Comparison of ENCODE assay signal across 24 mouse cellular contexts in the genomic region with DNA sequence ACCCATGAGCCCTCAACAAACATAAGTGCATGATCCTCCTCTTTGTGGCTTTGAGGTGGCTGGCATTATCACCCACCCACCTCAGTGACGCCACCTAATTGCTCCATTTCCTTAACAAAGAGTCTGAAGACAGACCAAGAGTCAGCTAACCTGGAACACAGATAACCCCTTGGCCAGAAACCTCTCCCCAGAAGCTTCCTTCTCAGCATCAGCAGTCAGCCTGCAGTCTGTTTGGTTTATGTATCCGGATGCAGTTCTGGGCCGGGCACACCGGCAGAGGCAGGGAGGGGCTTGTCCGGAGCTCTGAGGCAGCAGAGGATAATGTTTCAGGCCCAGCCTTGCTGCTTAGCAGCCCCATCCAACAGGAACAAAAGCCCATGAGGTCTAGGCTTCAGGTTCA. TPM values are rescaled to one million over a fixed set of nuclear protein-coding genes. Genes with fewer than 3 reads are reported as not detected.
A peak's percentile ranks its signal among the peaks of the same experiment; 100 is the strongest.
DNase-seq lines count a peak whose midpoint lies in the region; ATAC-seq and TF ChIP-seq lines count a peak whose summit lies in the region.
"Had no signal": no experiment of that assay in that cellular context is flagged by ENCODE, and none has a peak within 500 bp of the region (broad histone marks: within the 10 kb centered on the region; RNA-seq: fewer than 3 reads in every experiment).

No protein-coding gene starts in this region.

- no peak overlapping the region for H3K4me2 ChIP-seq in liver, postnatal 0 days (ENCODE audit: low read depth, low read length)
- H3K4me2 ChIP-seq in liver, embryonic 12.5 days: no peak overlapping the region
- H3K4me2 ChIP-seq: forebrain, embryonic 13.5 days; midbrain, embryonic 15.5 days had no signal

- peaks cover 39% of the 10 kb centered on the region for H3K36me3 ChIP-seq in liver, postnatal 0 days (replicated peaks; ENCODE audit: insufficient read depth, low read length)
- H3K36me3 ChIP-seq in liver, embryonic 12.5 days: peaks cover 78% of the 10 kb centered on the region
- H3K36me3 ChIP-seq in E14TG2a.4 (ENCODE audit: insufficient read depth, low read length): peaks cover 75% of the 10 kb centered on the region

- peak overlapping the region; percentile 35; the same call in 1 of the 2 replicates for H3K27ac ChIP-seq in liver, postnatal 0 days (ENCODE audit: low read depth)
- no peak overlapping the region for H3K27ac ChIP-seq in liver, embryonic 12.5 days
- H3K27ac ChIP-seq: forebrain, embryonic 13.5 days; heart, adult 2 months; macrophage; midbrain, embryonic 15.5 days had no signal

- no peak overlapping the region for H3K4me3 ChIP-seq in liver, postnatal 0 days (ENCODE audit: low read depth, low read length)
- no peak overlapping the region for H3K4me3 ChIP-seq in liver, embryonic 12.5 days
- H3K4me3 ChIP-seq in E14TG2a.4 (replicated peaks; ENCODE audit: low read length): 0 out of 2 replicates have a peak overlapping the region, but pooled peaks have one; percentile 0
- H3K4me3 ChIP-seq: erythroblast, embryonic 14.5 days; forebrain, embryonic 13.5 days; heart, adult 2 months; midbrain, embryonic 15.5 days had no signal

- ATAC-seq in liver, postnatal 0 days: no peak
- ATAC-seq in liver, embryonic 12.5 days: no peak
- ATAC-seq in megakaryocyte-erythroid progenitor cell, adult 5-6 weeks (replicated peaks; ENCODE audit: low FRiP score, low TSS enrichment, poor library complexity, severe bottlenecking): peak; percentile 27; the same call in 1 of the 2 replicates
- ATAC-seq: activated CD4-positive, CD25-positive, alpha-beta regulatory T cell, adult 4 months; forebrain, embryonic 13.5 days; hindbrain, embryonic 16.5 days; intestine, embryonic 16.5 days; midbrain, embryonic 15.5 days had no signal

- H3K9me3 ChIP-seq in liver, postnatal 0 days (ENCODE audit: low read length): no peaks in the 10 kb centered on the region
- H3K9me3 ChIP-seq in liver, embryonic 12.5 days (replicated peaks): no peaks in the 10 kb centered on the region
- no peaks in the 10 kb centered on the region for H3K9me3 ChIP-seq in E14TG2a.4 (ENCODE audit: low read length)
- H3K9me3 ChIP-seq: forebrain, embryonic 13.5 days; midbrain, embryonic 15.5 days had no signal

- H3K4me1 ChIP-seq in liver, postnatal 0 days (ENCODE audit: insufficient read depth): 0 out of 2 replicates have a peak, but pooled peaks cover 2% of the 10 kb centered on the region
- peaks cover 15% of the 10 kb centered on the region for H3K4me1 ChIP-seq in liver, embryonic 12.5 days
- H3K4me1 ChIP-seq in E14TG2a.4 (replicated peaks; ENCODE audit: low read depth, low read length): peaks cover 65% of the 10 kb centered on the region
- H3K4me1 ChIP-seq: forebrain, embryonic 13.5 days; midbrain, embryonic 15.5 days had no signal

- H3K9ac ChIP-seq in liver, postnatal 0 days (replicated peaks): no peak overlapping the region
- no peak overlapping the region for H3K9ac ChIP-seq in liver, embryonic 12.5 days
- H3K9ac ChIP-seq: forebrain, embryonic 13.5 days; midbrain, embryonic 15.5 days had no signal

- WGBS in liver, postnatal 0 days (ENCODE audit: insufficient replicate concordance): 81% methylated on average over 5 of the region's 5 CpGs
- WGBS in liver, embryonic 12.5 days (ENCODE audit: insufficient replicate concordance): 90% methylated on average over 5 of the region's 5 CpGs

- DNase-seq in liver, postnatal 0 days: peak; percentile 28
- DNase-seq in ZHBTc4 (ENCODE audit: low read depth, low spot score): peak; percentile 69
- no peak for DNase-seq in heart, postnatal 4 days
- DNase-seq in kidney, adult 9 months: no peak
- DNase-seq in ovary, postnatal 36 days (ENCODE audit: low spot score): no peak
- DNase-seq: adrenal gland, postnatal 14 days; cerebellum, adult 18-20 months; cerebellum, postnatal 25 days; gastrocnemius, postnatal 14 days; heart, adult 2 months; heart, postnatal 36 days; kidney, postnatal 14 days; liver; thymus, postnatal 4 days had no signal

- no peak for TF ChIP-seq EP300 in liver, postnatal 0 days (IDR thresholded peaks at IDR 0.05; ENCODE audit: low read depth)

- no peak for TF ChIP-seq CTCF in liver, postnatal 0 days (IDR thresholded peaks at IDR 0.05; ENCODE audit: low read depth)
- TF ChIP-seq CTCF in E14TG2a.4 (conservative IDR thresholded peaks at IDR 0.05; ENCODE audit: low read length): no peak

- H3K27me3 ChIP-seq in liver, postnatal 0 days (ENCODE audit: insufficient read depth, low read length): no peaks in the 10 kb centered on the region
- H3K27me3 ChIP-seq in liver, embryonic 12.5 days (replicated peaks): no peaks in the 10 kb centered on the region
- H3K27me3 ChIP-seq in E14TG2a.4 (ENCODE audit: insufficient read depth, low read length): no peaks in the 10 kb centered on the region
- H3K27me3 ChIP-seq: forebrain, embryonic 13.5 days; midbrain, embryonic 15.5 days had no signal

RNA-seq across cellular contexts. Expression of gene Orai2, which starts 9.1 kb away (rescaled TPM):
- 4.4 and 4.5 TPM in 2 replicates for polyA plus RNA-seq in liver, postnatal 0 days (2015; fragmentation: Nextera tagmentation; extraction: Ambion mirVana)
- 4.4 and 6.7 TPM in 2 replicates for polyA plus RNA-seq in liver, embryonic 12.5 days (2016; fragmentation: Nextera tagmentation; extraction: Ambion mirVana)
- 14.5 and 20.3 TPM in 2 replicates for total RNA-seq in megakaryocyte-erythroid progenitor cell, adult 5-6 weeks (2014; fragmentation: Nextera tagmentation)
- total RNA-seq in megakaryocyte-erythroid progenitor cell, adult 5-6 weeks (2017): 10.1 and 23.9 TPM in 2 replicates
- total RNA-seq in heart, postnatal 4 days (2021): 1 to 10 TPM; 2.0 to 3.3 TPM

RNA-seq across cellular contexts. Expression of gene Prkrip1, which starts 19.2 kb away (rescaled TPM):
- polyA plus RNA-seq in liver, postnatal 0 days (2015; fragmentation: Nextera tagmentation; extraction: Ambion mirVana): 19.6 and 19.9 TPM in 2 replicates
- polyA plus RNA-seq in liver, embryonic 12.5 days (2016; fragmentation: Nextera tagmentation; extraction: Ambion mirVana): 36.3 and 41.3 TPM in 2 replicates
- total RNA-seq in megakaryocyte-erythroid progenitor cell, adult 5-6 weeks (2014; fragmentation: Nextera tagmentation): 24.2 and 32.6 TPM in 2 replicates
- total RNA-seq in megakaryocyte-erythroid progenitor cell, adult 5-6 weeks (2017): 67.4 and 131 TPM in 2 replicates
- total RNA-seq in heart, postnatal 4 days (2021): 10 to 100 TPM; 27.9 to 32.6 TPM

RNA-seq across cellular contexts. Expression of gene Alkbh4, which starts 43.6 kb away (rescaled TPM):
- 8.8 and 9.2 TPM in 2 replicates for polyA plus RNA-seq in liver, postnatal 0 days (2015; fragmentation: Nextera tagmentation; extraction: Ambion mirVana)
- 17.0 and 18.8 TPM in 2 replicates for polyA plus RNA-seq in liver, embryonic 12.5 days (2016; fragmentation: Nextera tagmentation; extraction: Ambion mirVana)
- total RNA-seq in megakaryocyte-erythroid progenitor cell, adult 5-6 weeks (2014; fragmentation: Nextera tagmentation): 12.1 and 19.2 TPM in 2 replicates
- total RNA-seq in megakaryocyte-erythroid progenitor cell, adult 5-6 weeks (2017): 8.1 and 8.5 TPM in 2 replicates
- 1 to 10 TPM; 6.5 to 7.4 TPM for total RNA-seq in heart, postnatal 4 days (2021)

RNA-seq across cellular contexts. Expression of gene Lrwd1, which starts 43.7 kb away (rescaled TPM):
- polyA plus RNA-seq in liver, postnatal 0 days (2015; fragmentation: Nextera tagmentation; extraction: Ambion mirVana): 13.7 and 16.5 TPM in 2 replicates
- polyA plus RNA-seq in liver, embryonic 12.5 days (2016; fragmentation: Nextera tagmentation; extraction: Ambion mirVana): 53.4 and 54.5 TPM in 2 replicates
- 64.7 and 67.4 TPM in 2 replicates for total RNA-seq in megakaryocyte-erythroid progenitor cell, adult 5-6 weeks (2014; fragmentation: Nextera tagmentation)
- total RNA-seq in megakaryocyte-erythroid progenitor cell, adult 5-6 weeks (2017): 47.7 and 49.6 TPM in 2 replicates
- 1 to 10 TPM; 7.9 to 9.5 TPM for total RNA-seq in heart, postnatal 4 days (2021)

Comparison
In these comparisons a context has a peak if more than half of its experiments do, and no peak if none do; other contexts are left out.
1. DNase-seq: peak in liver, postnatal 0 days (single experiment) and ZHBTc4 (single experiment); none in heart, postnatal 4 days (single experiment), kidney, adult 9 months (single experiment) and ovary, postnatal 36 days (single experiment).